Mouse (Mus musculus): Measurements from ENCODE around the gene Cdc40. TPM values are rescaled to one million over a fixed set of nuclear protein-coding genes. Genes with fewer than 3 reads are reported as not detected.

Cdc40 gene
- total and polyA plus RNA-seq, 3 experiments, result 7.1 to 84.7 (median 25.7) TPM

DNA sequence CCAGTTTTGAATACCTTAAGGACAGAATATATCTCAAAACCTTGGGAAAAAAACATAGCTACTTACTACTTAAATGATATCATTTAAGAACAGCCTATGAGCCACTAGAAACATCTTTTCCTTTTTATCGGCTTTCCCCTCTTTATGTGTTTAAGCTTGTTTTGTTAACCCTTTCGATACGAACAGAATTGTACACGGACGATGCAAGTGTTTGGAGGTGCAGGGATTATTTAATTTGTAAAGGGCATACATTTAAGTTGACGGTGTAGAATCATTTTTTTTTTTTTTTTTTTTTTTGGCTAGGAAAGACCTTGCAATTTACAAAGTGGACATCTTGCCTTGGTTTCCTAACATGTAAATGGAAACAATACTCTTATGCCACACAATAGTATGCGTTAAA lies 2.3 kb upstream of the Cdc40 start:
- Histone ChIP-seq H3K9me3 (replicated peaks) (no peaks in the 10 kb centered on the region), H3K4me1 (ENCODE audit: insufficient read depth, low read depth, low read length) (peaks cover 13% of the 10 kb centered on the region), H3K36me3 (replicated peaks) (peaks cover 8% of the 10 kb centered on the region), H3K4me3 (ENCODE audit: low read depth, low read length) (no peak overlapping the region), H3K27me3 (ENCODE audit: insufficient read depth, low read length) (no peaks in the 10 kb centered on the region)
- TF ChIP-seq POLR2AphosphoS5 (IDR thresholded peaks at IDR 0.05; ENCODE audit: insufficient replicate concordance, low read depth, low read length) (no peak), GATA2 (IDR thresholded peaks at IDR 0.05; ENCODE audit: borderline replicate concordance, low read depth, low read length) (no peak), GATA1 (IDR thresholded peaks at IDR 0.05; ENCODE audit: borderline replicate concordance, low read length) (no peak), CTCF (IDR thresholded peaks at IDR 0.05; ENCODE audit: low read depth, low read length) (no peak), TAL1 (conservative IDR thresholded peaks at IDR 0.05; ENCODE audit: low read depth, low read length) (no peak)
- no peak for DNase-seq (ENCODE audit: low spot score)
- ATAC-seq (ENCODE audit: extremely low read depth, insufficient number of reproducible peaks, low FRiP score, poor library complexity, severe bottlenecking), result no peak

DNA sequence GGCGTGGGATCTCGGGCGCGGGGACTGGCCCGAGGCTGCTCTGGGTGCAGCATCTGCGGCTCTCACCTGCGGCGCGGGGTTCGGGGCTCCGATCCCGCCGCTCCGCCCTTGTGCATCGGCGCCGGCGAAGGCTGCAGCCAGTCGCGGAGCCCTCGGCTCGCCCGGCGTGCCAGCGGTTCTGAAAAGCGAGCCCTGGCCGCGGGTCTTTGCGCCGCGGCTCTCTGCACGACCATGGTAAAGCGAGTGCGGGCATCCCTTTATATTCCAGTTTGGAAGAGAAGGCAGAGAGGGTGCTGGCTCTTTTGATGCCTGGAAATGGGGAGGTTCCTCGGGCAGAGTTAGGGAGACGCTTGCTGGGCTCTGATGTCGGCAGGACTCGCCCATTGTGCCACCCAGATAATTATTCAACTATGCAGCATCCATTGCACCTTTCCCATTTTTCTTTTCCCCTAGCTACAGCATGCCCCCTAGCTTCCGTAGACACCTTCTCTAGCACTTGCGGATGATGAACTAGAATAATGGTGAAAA lies 1.2 kb upstream of the Cdc40 start:
- no peaks in the 10 kb centered on the region for H3K9me3 ChIP-seq (replicated peaks)
- DNase-seq (ENCODE audit: low spot score) (peak; percentile 16), ATAC-seq (ENCODE audit: extremely low read depth, insufficient number of reproducible peaks, low FRiP score, poor library complexity, severe bottlenecking) (0 out of 2 replicates have a peak, but pooled peaks have one; percentile 22)
- H3K36me3 ChIP-seq (replicated peaks), result peaks cover 18% of the 10 kb centered on the region
- no peaks in the 10 kb centered on the region for H3K27me3 ChIP-seq (ENCODE audit: insufficient read depth, low read length)
- no peak for TF ChIP-seq POLR2AphosphoS5 (IDR thresholded peaks at IDR 0.05; ENCODE audit: insufficient replicate concordance, low read depth, low read length)
- no peak for TF ChIP-seq CTCF (IDR thresholded peaks at IDR 0.05; ENCODE audit: low read depth, low read length)
- TF ChIP-seq GATA1 (IDR thresholded peaks at IDR 0.05; ENCODE audit: borderline replicate concordance, low read length), result no peak
- no peak for TF ChIP-seq GATA2 (IDR thresholded peaks at IDR 0.05; ENCODE audit: borderline replicate concordance, low read depth, low read length)
- no peak for TF ChIP-seq TAL1 (conservative IDR thresholded peaks at IDR 0.05; ENCODE audit: low read depth, low read length)
- H3K4me3 ChIP-seq (ENCODE audit: low read depth, low read length), result peak overlapping the region; percentile 95
- H3K4me1 ChIP-seq (ENCODE audit: insufficient read depth, low read depth, low read length), result peaks cover 13% of the 10 kb centered on the region

- ATAC-seq (ENCODE audit: extremely low read depth, insufficient number of reproducible peaks, low FRiP score, poor library complexity, severe bottlenecking) (no peak), DNase-seq (ENCODE audit: low spot score) (peak; percentile 53)
- no peaks in the 10 kb centered on the region for H3K27me3 ChIP-seq (ENCODE audit: insufficient read depth, low read length)
- peaks cover 13% of the 10 kb centered on the region for H3K4me1 ChIP-seq (ENCODE audit: insufficient read depth, low read depth, low read length)
- no peaks in the 10 kb centered on the region for H3K9me3 ChIP-seq (replicated peaks)
- H3K4me3 ChIP-seq (ENCODE audit: low read depth, low read length), result peak overlapping the region; percentile 95
- H3K36me3 ChIP-seq (replicated peaks), result peaks cover 24% of the 10 kb centered on the region
- TF ChIP-seq GATA1 (IDR thresholded peaks at IDR 0.05; ENCODE audit: borderline replicate concordance, low read length), result no peak
- TF ChIP-seq GATA2 (IDR thresholded peaks at IDR 0.05; ENCODE audit: borderline replicate concordance, low read depth, low read length), result no peak
- TF ChIP-seq POLR2AphosphoS5 (IDR thresholded peaks at IDR 0.05; ENCODE audit: insufficient replicate concordance, low read depth, low read length), result no peak
- no peak for TF ChIP-seq CTCF (IDR thresholded peaks at IDR 0.05; ENCODE audit: low read depth, low read length)
- TF ChIP-seq TAL1 (conservative IDR thresholded peaks at IDR 0.05; ENCODE audit: low read depth, low read length), result no peak
Observed at GRCm38 (mm10) chr10:40883644-40884278, 650 bp upstream of the Cdc40 start.

DNA sequence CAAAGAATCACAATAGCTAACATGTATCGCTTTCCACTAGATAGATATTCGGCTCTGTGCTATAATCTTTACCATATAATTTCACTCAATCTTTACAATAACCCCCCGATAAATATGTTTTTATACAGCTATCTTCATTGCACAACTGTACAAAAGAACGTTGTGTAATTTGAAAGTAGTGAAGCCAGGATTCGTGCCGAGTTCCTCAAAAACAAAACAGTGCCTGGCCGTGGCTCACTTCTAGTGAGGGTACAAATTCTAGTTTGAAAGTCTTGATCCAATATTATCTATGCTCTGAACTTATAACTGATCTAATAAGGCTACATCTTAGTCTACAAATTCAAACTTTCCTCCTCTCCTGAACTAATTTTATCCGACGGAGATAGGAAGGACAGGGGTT lies 778 bp downstream of the Cdc40 start:
- no peaks in the 10 kb centered on the region for H3K9me3 ChIP-seq (replicated peaks)
- peaks cover 15% of the 10 kb centered on the region for H3K4me1 ChIP-seq (ENCODE audit: insufficient read depth, low read depth, low read length)
- H3K4me3 ChIP-seq (ENCODE audit: low read depth, low read length), result peak overlapping the region; percentile 95
- H3K27me3 ChIP-seq (ENCODE audit: insufficient read depth, low read length), result no peaks in the 10 kb centered on the region
- ATAC-seq (ENCODE audit: extremely low read depth, insufficient number of reproducible peaks, low FRiP score, poor library complexity, severe bottlenecking) (no peak), DNase-seq (ENCODE audit: low spot score) (no peak)
- peaks cover 35% of the 10 kb centered on the region for H3K36me3 ChIP-seq (replicated peaks)
- TF ChIP-seq CTCF (IDR thresholded peaks at IDR 0.05; ENCODE audit: low read depth, low read length), result no peak
- TF ChIP-seq POLR2AphosphoS5 (IDR thresholded peaks at IDR 0.05; ENCODE audit: insufficient replicate concordance, low read depth, low read length), result no peak
- TF ChIP-seq GATA2 (IDR thresholded peaks at IDR 0.05; ENCODE audit: borderline replicate concordance, low read depth, low read length), result no peak
- no peak for TF ChIP-seq GATA1 (IDR thresholded peaks at IDR 0.05; ENCODE audit: borderline replicate concordance, low read length)
- no peak for TF ChIP-seq TAL1 (conservative IDR thresholded peaks at IDR 0.05; ENCODE audit: low read depth, low read length)

DNA sequence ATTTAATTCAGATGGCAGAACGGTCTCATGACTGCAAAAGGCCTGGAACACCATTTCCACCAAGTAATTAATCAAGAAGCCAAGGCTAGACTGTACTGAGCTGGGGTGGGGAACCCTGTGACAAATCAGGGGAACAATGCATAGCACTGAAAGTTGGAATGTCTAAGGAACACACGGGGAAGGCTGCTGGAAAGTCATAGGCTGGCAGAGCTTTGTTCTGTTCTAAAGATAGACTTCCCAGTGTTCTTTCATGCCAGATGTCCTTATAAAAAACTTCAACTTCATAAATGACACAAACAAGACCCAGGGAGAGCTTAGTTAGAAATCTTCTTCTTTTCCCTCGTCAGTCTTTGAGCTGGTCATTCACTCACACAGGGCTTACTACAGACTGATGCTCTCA lies 1.9 kb downstream of the Cdc40 start:
- H3K36me3 ChIP-seq (replicated peaks), result peaks cover 39% of the 10 kb centered on the region
- no peak for ATAC-seq (ENCODE audit: extremely low read depth, insufficient number of reproducible peaks, low FRiP score, poor library complexity, severe bottlenecking)
- H3K27me3 ChIP-seq (ENCODE audit: insufficient read depth, low read length), result no peaks in the 10 kb centered on the region
- H3K4me1 ChIP-seq (ENCODE audit: insufficient read depth, low read depth, low read length), result peaks cover 15% of the 10 kb centered on the region
- TF ChIP-seq GATA1 (IDR thresholded peaks at IDR 0.05; ENCODE audit: borderline replicate concordance, low read length) (no peak), POLR2AphosphoS5 (IDR thresholded peaks at IDR 0.05; ENCODE audit: insufficient replicate concordance, low read depth, low read length) (no peak), GATA2 (IDR thresholded peaks at IDR 0.05; ENCODE audit: borderline replicate concordance, low read depth, low read length) (no peak), CTCF (IDR thresholded peaks at IDR 0.05; ENCODE audit: low read depth, low read length) (no peak), TAL1 (conservative IDR thresholded peaks at IDR 0.05; ENCODE audit: low read depth, low read length) (no peak)
- no peaks in the 10 kb centered on the region for H3K9me3 ChIP-seq (replicated peaks)
- no peak for DNase-seq (ENCODE audit: low spot score)
- no peak overlapping the region; the same call in 1 of the 2 replicates for H3K4me3 ChIP-seq (ENCODE audit: low read depth, low read length)

DNA sequence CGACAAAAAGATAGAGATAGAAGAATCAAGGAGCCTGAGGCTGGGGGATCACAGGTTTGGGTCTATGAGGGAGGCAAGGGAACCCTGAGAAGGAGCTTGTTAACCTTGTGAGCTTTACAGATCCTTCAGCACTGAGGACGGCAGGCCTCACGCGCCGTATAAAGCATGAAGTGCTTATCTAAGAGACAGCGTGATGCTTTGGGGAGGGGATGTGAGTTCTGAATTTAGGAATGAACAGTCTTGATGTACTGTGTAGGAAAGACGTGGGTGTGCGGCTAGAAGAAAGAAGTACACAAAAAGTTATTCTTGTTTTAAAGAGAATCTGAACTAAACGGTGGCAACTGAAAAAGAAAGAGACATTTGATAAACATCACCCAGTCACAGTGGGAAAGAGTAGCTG lies 3.1 kb downstream of the Cdc40 start:
- no peaks in the 10 kb centered on the region for H3K27me3 ChIP-seq (ENCODE audit: insufficient read depth, low read length)
- peaks cover 51% of the 10 kb centered on the region for H3K36me3 ChIP-seq (replicated peaks)
- ATAC-seq (ENCODE audit: extremely low read depth, insufficient number of reproducible peaks, low FRiP score, poor library complexity, severe bottlenecking) (no peak), DNase-seq (ENCODE audit: low spot score) (no peak)
- H3K4me3 ChIP-seq (ENCODE audit: low read depth, low read length), result no peak overlapping the region
- H3K9me3 ChIP-seq (replicated peaks), result no peaks in the 10 kb centered on the region
- peaks cover 15% of the 10 kb centered on the region for H3K4me1 ChIP-seq (ENCODE audit: insufficient read depth, low read depth, low read length)
- TF ChIP-seq CTCF (IDR thresholded peaks at IDR 0.05; ENCODE audit: low read depth, low read length) (no peak), GATA2 (IDR thresholded peaks at IDR 0.05; ENCODE audit: borderline replicate concordance, low read depth, low read length) (no peak), GATA1 (IDR thresholded peaks at IDR 0.05; ENCODE audit: borderline replicate concordance, low read length) (no peak), TAL1 (conservative IDR thresholded peaks at IDR 0.05; ENCODE audit: low read depth, low read length) (no peak), POLR2AphosphoS5 (IDR thresholded peaks at IDR 0.05; ENCODE audit: insufficient replicate concordance, low read depth, low read length) (no peak)

Measured in G1E (cell line).